Comparison of ENCODE assay signal across 25 mouse cellular contexts in the genomic region with DNA sequence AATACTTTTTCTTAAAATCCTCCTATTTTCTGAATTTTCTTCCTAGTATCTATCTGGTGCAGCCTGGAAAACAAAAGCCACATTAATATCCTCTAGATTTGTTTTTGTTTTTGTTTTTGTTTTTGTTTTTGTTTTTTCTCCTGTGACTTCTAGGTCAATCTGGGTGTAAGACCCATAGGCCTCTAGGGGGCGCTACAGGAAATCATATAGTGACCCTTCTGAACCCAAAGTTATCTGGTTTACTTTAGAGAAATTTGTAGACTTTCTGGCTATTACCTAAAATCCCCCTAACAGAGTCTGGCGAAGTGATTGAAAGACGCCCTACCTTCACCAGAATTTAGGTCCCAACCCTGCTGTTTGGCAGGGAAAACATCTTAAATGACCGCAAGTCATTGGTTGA. TPM values are rescaled to one million over a fixed set of nuclear protein-coding genes. Genes with fewer than 3 reads are reported as not detected.
DNase-seq lines count a peak whose midpoint lies in the region; ATAC-seq and TF ChIP-seq lines count a peak whose summit lies in the region.
"Had no signal": no experiment of that assay in that cellular context is flagged by ENCODE, and none has a peak within 500 bp of the region (broad histone marks: within the 10 kb centered on the region; RNA-seq: fewer than 3 reads in every experiment).

No protein-coding gene starts in this region.

- H3K27me3 ChIP-seq in heart, embryonic 11.5 days (ENCODE audit: control insufficient read depth, insufficient read depth, low read length): no peaks in the 10 kb centered on the region
- H3K27me3 ChIP-seq in liver, postnatal 0 days (ENCODE audit: insufficient read depth, low read length): no peaks in the 10 kb centered on the region
- H3K27me3 ChIP-seq in liver, embryonic 11.5 days (replicated peaks; ENCODE audit: control insufficient read depth, insufficient read depth, low read length): no peaks in the 10 kb centered on the region
- H3K27me3 ChIP-seq: forebrain, embryonic 13.5 days; heart, embryonic 13.5 days; hindbrain, embryonic 12.5 days had no signal

- no peaks in the 10 kb centered on the region for H3K9me3 ChIP-seq in heart, embryonic 11.5 days (replicated peaks; ENCODE audit: control insufficient read depth, low read length)
- H3K9me3 ChIP-seq in liver, postnatal 0 days (ENCODE audit: low read length): no peaks in the 10 kb centered on the region
- no peaks in the 10 kb centered on the region for H3K9me3 ChIP-seq in liver, embryonic 11.5 days (ENCODE audit: control insufficient read depth, low read length)
- H3K9me3 ChIP-seq: embryonic facial prominence, embryonic 10.5 days; forebrain, embryonic 13.5 days; heart, embryonic 13.5 days; hindbrain, embryonic 12.5 days had no signal

- H3K27ac ChIP-seq in heart, embryonic 11.5 days (ENCODE audit: low read depth, low read length): no peak overlapping the region
- H3K27ac ChIP-seq in liver, postnatal 0 days (ENCODE audit: low read depth): no peak overlapping the region
- no peak overlapping the region for H3K27ac ChIP-seq in liver, embryonic 11.5 days (ENCODE audit: low read depth, low read length)
- H3K27ac ChIP-seq: embryonic facial prominence, embryonic 10.5 days; forebrain, embryonic 13.5 days; heart, embryonic 13.5 days; hindbrain, embryonic 12.5 days had no signal

- DNase-seq in heart, adult 11 months: peak; percentile 70
- no peak for DNase-seq in liver, postnatal 0 days
- no peak for DNase-seq in liver, embryonic 11.5 days (ENCODE audit: low spot score)
- peak; percentile 11 for DNase-seq in WW6 (ENCODE audit: low read depth, low spot score)
- DNase-seq in natural killer cell, adult 2 months (ENCODE audit: low spot score in 2 of 2): no peak
- no peak for DNase-seq in lung, postnatal 10 days
- DNase-seq: adrenal gland, postnatal 10 days; cerebellum, adult 11-12 months; cerebellum, adult 9-10 months; cerebellum, postnatal 25 days; forebrain, postnatal 0 days; gastrocnemius, postnatal 25 days; heart, postnatal 4 days had no signal

- H3K4me2 ChIP-seq in heart, embryonic 11.5 days: no peak overlapping the region
- H3K4me2 ChIP-seq in liver, postnatal 0 days (ENCODE audit: low read depth, low read length): no peak overlapping the region
- no peak overlapping the region for H3K4me2 ChIP-seq in liver, embryonic 11.5 days
- H3K4me2 ChIP-seq: forebrain, embryonic 13.5 days; heart, embryonic 13.5 days; hindbrain, embryonic 12.5 days had no signal

- no peak for TF ChIP-seq EP300 in liver, postnatal 0 days (IDR thresholded peaks at IDR 0.05; ENCODE audit: low read depth)

- H3K36me3 ChIP-seq in heart, embryonic 11.5 days (ENCODE audit: control insufficient read depth, insufficient read depth, low read length): no peaks in the 10 kb centered on the region
- no peaks in the 10 kb centered on the region for H3K36me3 ChIP-seq in liver, postnatal 0 days (replicated peaks; ENCODE audit: insufficient read depth, low read length)
- no peaks in the 10 kb centered on the region for H3K36me3 ChIP-seq in liver, embryonic 11.5 days (ENCODE audit: control insufficient read depth, insufficient read depth, low read length)
- H3K36me3 ChIP-seq: embryonic facial prominence, embryonic 10.5 days; G1E; heart, embryonic 13.5 days; hindbrain, embryonic 12.5 days had no signal

- WGBS in heart, embryonic 11.5 days (ENCODE audit: insufficient replicate concordance): 64% methylated on average over 4 of the region's 4 CpGs
- 65% methylated on average over 4 of the region's 4 CpGs for WGBS in liver, postnatal 0 days (ENCODE audit: insufficient replicate concordance)
- WGBS in liver, embryonic 11.5 days: 61% methylated on average over 4 of the region's 4 CpGs

- 0 out of 2 replicates have a peak, but pooled peaks have one; percentile 7 for TF ChIP-seq CTCF in liver, postnatal 0 days (IDR thresholded peaks at IDR 0.05; ENCODE audit: low read depth)

- no peaks in the 10 kb centered on the region for H3K4me1 ChIP-seq in heart, embryonic 11.5 days (ENCODE audit: control insufficient read depth, insufficient read depth, low read length)
- H3K4me1 ChIP-seq in liver, postnatal 0 days (ENCODE audit: insufficient read depth): no peaks in the 10 kb centered on the region
- H3K4me1 ChIP-seq in liver, embryonic 11.5 days (replicated peaks; ENCODE audit: control insufficient read depth, insufficient read depth, low read length): no peaks in the 10 kb centered on the region
- H3K4me1 ChIP-seq: embryonic facial prominence, embryonic 10.5 days; forebrain, embryonic 13.5 days; heart, embryonic 13.5 days; hindbrain, embryonic 12.5 days had no signal

- no peak for ATAC-seq in heart, embryonic 11.5 days (replicated peaks; ENCODE audit: insufficient number of reproducible peaks, low FRiP score, low TSS enrichment)
- ATAC-seq in liver, postnatal 0 days: no peak
- no peak for ATAC-seq in liver, embryonic 11.5 days (replicated peaks; ENCODE audit: low FRiP score)
- ATAC-seq: forebrain, embryonic 13.5 days; forebrain, postnatal 0 days; hindbrain, embryonic 16.5 days; inflammation-experienced regulatory T-cells, adult 6 months; intestine, postnatal 0 days had no signal

- H3K4me3 ChIP-seq in heart, embryonic 11.5 days (ENCODE audit: low read depth, low read length): no peak overlapping the region
- H3K4me3 ChIP-seq in liver, postnatal 0 days (ENCODE audit: low read depth, low read length): no peak overlapping the region
- H3K4me3 ChIP-seq in liver, embryonic 11.5 days (ENCODE audit: low read depth, low read length): no peak overlapping the region
- H3K4me3 ChIP-seq: embryonic facial prominence, embryonic 10.5 days; forebrain, embryonic 13.5 days; heart, embryonic 13.5 days; hindbrain, embryonic 12.5 days had no signal

- no peak overlapping the region for H3K9ac ChIP-seq in heart, embryonic 11.5 days (ENCODE audit: low read depth, low read length)
- no peak overlapping the region for H3K9ac ChIP-seq in liver, postnatal 0 days (replicated peaks)
- no peak overlapping the region for H3K9ac ChIP-seq in liver, embryonic 11.5 days (ENCODE audit: low read depth, low read length)
- H3K9ac ChIP-seq: forebrain, embryonic 13.5 days; forebrain, postnatal 0 days; heart, embryonic 13.5 days; hindbrain, embryonic 12.5 days had no signal

RNA-seq across cellular contexts. Expression of a gene that starts 35.9 kb away (rescaled TPM):
- not detected in 2 replicates for polyA plus RNA-seq in heart, embryonic 11.5 days (2014; fragmentation: Nextera tagmentation; extraction: Ambion mirVana)
- polyA plus RNA-seq in liver, postnatal 0 days (2015; fragmentation: Nextera tagmentation; extraction: Ambion mirVana): not detected in 2 replicates
- not detected in 2 replicates for polyA plus RNA-seq in liver, embryonic 11.5 days (2014; fragmentation: Nextera tagmentation; extraction: Ambion mirVana)
- polyA plus RNA-seq: cortical plate, adult 2 months; embryonic facial prominence, embryonic 10.5 days; embryonic facial prominence, embryonic 14.5 days; forebrain, embryonic 13.5 days; forebrain, postnatal 0 days; G1E; heart, embryonic 13.5 days; heart, postnatal 0 days; hindbrain, embryonic 12.5 days; hindbrain, embryonic 16.5 days; inflammation-experienced regulatory T-cells, adult 6 months; intestine, postnatal 0 days had no signal

Comparison
In these comparisons a context has a peak if more than half of its experiments do, and no peak if none do; other contexts are left out.
1. DNase-seq: peak in heart, adult 11 months (single experiment) and WW6 (single experiment); none in liver, postnatal 0 days (single experiment), liver, embryonic 11.5 days (single experiment), natural killer cell, adult 2 months (0 of 2) and lung, postnatal 10 days (single experiment).